Mouse (Mus musculus): Measurements from ENCODE around the gene Nsl1.

GRCm38 (mm10) chr1:191075199-191075883 lies 12.5 kb downstream of the Nsl1 start:
- TF ChIP-seq CTCF (IDR thresholded peaks at IDR 0.05; ENCODE audit: control insufficient read depth, insufficient read depth, low read length) (peak; percentile 35; the same call in 1 of the 2 replicates), POLR2A (IDR thresholded peaks at IDR 0.05; ENCODE audit: borderline replicate concordance, control insufficient read depth, low read depth, low read length) (no peak)
